11 mouse cellular contexts compared by ENCODE assay signal in the genomic region with DNA sequence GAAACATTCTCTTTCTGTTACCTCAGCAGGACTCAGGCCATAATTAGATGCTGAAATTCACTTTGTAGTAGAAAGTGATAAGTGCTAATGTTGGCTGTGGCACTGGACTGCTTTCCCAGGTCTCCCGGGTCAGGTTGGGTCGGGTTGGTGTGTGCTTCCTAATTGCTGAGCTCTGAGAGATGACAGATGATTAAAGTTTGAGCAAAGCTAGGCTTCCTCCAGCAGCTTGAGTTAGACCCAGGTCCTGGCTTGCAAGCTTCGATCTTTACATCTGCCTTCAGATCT.
DNase-seq lines count a peak whose midpoint lies in the region; ATAC-seq and TF ChIP-seq lines count a peak whose summit lies in the region.
"Had no signal": no experiment of that assay in that cellular context is flagged by ENCODE, and none has a peak within 500 bp of the region (broad histone marks: within the 10 kb centered on the region; RNA-seq: fewer than 3 reads in every experiment).

No protein-coding gene starts in this region.

- H3K27me3 ChIP-seq in heart, embryonic 11.5 days (ENCODE audit: control insufficient read depth, insufficient read depth, low read length): no peaks in the 10 kb centered on the region
- H3K27me3 ChIP-seq in kidney, embryonic 16.5 days (ENCODE audit: insufficient read depth, low read length): no peaks in the 10 kb centered on the region
- no peaks in the 10 kb centered on the region for H3K27me3 ChIP-seq in forebrain, embryonic 12.5 days
- H3K27me3 ChIP-seq in cerebellum, adult 2 months (ENCODE audit: control insufficient read depth, insufficient read depth, low read length): no peaks in the 10 kb centered on the region

- peaks cover 25% of the 10 kb centered on the region for H3K4me1 ChIP-seq in heart, embryonic 11.5 days (ENCODE audit: control insufficient read depth, insufficient read depth, low read length)
- H3K4me1 ChIP-seq in kidney, embryonic 16.5 days (ENCODE audit: insufficient read depth, low read length): peaks cover 29% of the 10 kb centered on the region
- H3K4me1 ChIP-seq in forebrain, embryonic 12.5 days: peaks cover 29% of the 10 kb centered on the region
- no peaks in the 10 kb centered on the region for H3K4me1 ChIP-seq in cerebellum, adult 2 months (ENCODE audit: control insufficient read depth, insufficient read depth, low read length)

- H3K9me3 ChIP-seq in heart, embryonic 11.5 days (replicated peaks; ENCODE audit: control insufficient read depth, low read length): no peaks in the 10 kb centered on the region
- H3K9me3 ChIP-seq in kidney, embryonic 16.5 days (ENCODE audit: low read length): no peaks in the 10 kb centered on the region
- no peaks in the 10 kb centered on the region for H3K9me3 ChIP-seq in forebrain, embryonic 12.5 days

- no peak for TF ChIP-seq POLR2A in cerebellum, adult 2 months (IDR thresholded peaks at IDR 0.05; ENCODE audit: borderline replicate concordance, insufficient read depth, low read length)

- 27% methylated on average over 3 of the region's 3 CpGs for WGBS in heart, embryonic 11.5 days (ENCODE audit: insufficient replicate concordance)
- 19% methylated on average over 3 of the region's 3 CpGs for WGBS in kidney, embryonic 16.5 days
- 28% methylated on average over 3 of the region's 3 CpGs for WGBS in forebrain, embryonic 12.5 days
- whole genome bisulfite sequencing in cerebellum, adult 2 months: 50% methylated on average over 3 of the region's 3 CpGs

- no peak for DNase-seq in heart, adult 18-20 months
- DNase-seq in kidney, postnatal 10 days: no peak
- DNase-seq in retina, postnatal 1 day: peak; percentile 60
- no peak for DNase-seq in left cerebral cortex, adult 18-20 months (ENCODE audit: low spot score in 2 of 2)
- DNase-seq in cerebellum, adult 2 months: no peak
- DNase-seq: B cell, adult 2 months; liver, postnatal 0 days; right cerebral cortex, postnatal 25 days had no signal

- no peak for TF ChIP-seq CTCF in cerebellum, adult 2 months (IDR thresholded peaks at IDR 0.05; ENCODE audit: borderline replicate concordance, insufficient read depth, low read depth, low read length)

- no peak for ATAC-seq in heart, embryonic 11.5 days (replicated peaks; ENCODE audit: insufficient number of reproducible peaks, low FRiP score, low TSS enrichment)
- no peak for ATAC-seq in kidney, embryonic 16.5 days (ENCODE audit: low FRiP score, low TSS enrichment)
- ATAC-seq in forebrain, embryonic 12.5 days (ENCODE audit: low FRiP score): no peak

- peak overlapping the region; percentile 38 for H3K4me2 ChIP-seq in heart, embryonic 11.5 days
- H3K4me2 ChIP-seq in kidney, embryonic 16.5 days (replicated peaks; ENCODE audit: low read depth, low read length): no peak overlapping the region
- no peak overlapping the region for H3K4me2 ChIP-seq in forebrain, embryonic 12.5 days

- no peaks in the 10 kb centered on the region for H3K36me3 ChIP-seq in heart, embryonic 11.5 days (ENCODE audit: control insufficient read depth, insufficient read depth, low read length)
- H3K36me3 ChIP-seq in kidney, embryonic 16.5 days (ENCODE audit: insufficient read depth, low read length): no peaks in the 10 kb centered on the region
- H3K36me3 ChIP-seq in forebrain, embryonic 12.5 days (replicated peaks): no peaks in the 10 kb centered on the region

- peak overlapping the region; percentile 82 for H3K27ac ChIP-seq in heart, embryonic 11.5 days (ENCODE audit: low read depth, low read length)
- peak overlapping the region; percentile 89 for H3K27ac ChIP-seq in kidney, embryonic 16.5 days (ENCODE audit: low read length)
- peak overlapping the region; percentile 83 for H3K27ac ChIP-seq in forebrain, embryonic 12.5 days
- H3K27ac ChIP-seq in cerebellum, adult 2 months (ENCODE audit: insufficient read depth, low read length): no peak overlapping the region

- H3K9ac ChIP-seq in heart, embryonic 11.5 days (ENCODE audit: low read depth, low read length): no peak overlapping the region; the same call in 1 of the 2 replicates
- H3K9ac ChIP-seq in kidney, embryonic 16.5 days (replicated peaks; ENCODE audit: low read length): peak overlapping the region; percentile 51
- H3K9ac ChIP-seq in forebrain, embryonic 12.5 days: no peak overlapping the region
- H3K9ac ChIP-seq: liver, postnatal 0 days had no signal

- H3K4me3 ChIP-seq in heart, embryonic 11.5 days (ENCODE audit: low read depth, low read length): no peak overlapping the region
- H3K4me3 ChIP-seq in kidney, embryonic 16.5 days (ENCODE audit: low read length): no peak overlapping the region
- no peak overlapping the region for H3K4me3 ChIP-seq in forebrain, embryonic 12.5 days (replicated peaks)
- H3K4me3 ChIP-seq in cerebellum, adult 2 months (replicated peaks; ENCODE audit: insufficient read depth, low read depth, low read length): no peak overlapping the region
